Mouse (Mus musculus) forelimb bud, embryonic 11.5 days (tissue): ENCODE measurements at regions not wholly inside any gene's neighbourhood (a gene's known extent, or its start where the extent isn't known, plus 50 kb on each side); places are given as distances from the start of the nearest gene placed in this dataset.

Experiments
- DNase-seq: peaks from one replicate; pipeline ENCODE4 v3.0.0-alpha.2; 2012; ENCODE audit warnings: low read depth, low spot score

GRCm38 (mm10) chr13:51016956-51017703 lies 83.5 kb upstream of the Spin1 start:
- peak; percentile 10 for DNase-seq

- DNase-seq: peak; percentile 83
These were observed 82.9 kb upstream of the Spin1 start for GRCm38 (mm10) chr13:51017727-51018321.

- peak; percentile 10 for DNase-seq
These were observed 82.3 kb upstream of the Spin1 start for GRCm38 (mm10) chr13:51018366-51018765.

GRCm38 (mm10) chr13:51022401-51023250 lies 78.1 kb upstream of the Spin1 start:
- peak; percentile 43 for DNase-seq

- DNase-seq: no peak
These were observed 77.4 kb upstream of the Spin1 start for GRCm38 (mm10) chr13:51023271-51023670.

GRCm38 (mm10) chr13:51026311-51026918 lies 74.3 kb upstream of the Spin1 start:
- DNase-seq: no peak

- DNase-seq: no peak
These were observed 62.7 kb upstream of the Spin1 start for GRCm38 (mm10) chr13:51037850-51038450.

- no peak for DNase-seq
These were observed 61.7 kb upstream of the Spin1 start for GRCm38 (mm10) chr13:51038955-51039354.

GRCm38 (mm10) chr13:51041121-51041520 lies 59.6 kb upstream of the Spin1 start:
- DNase-seq: no peak

- no peak for DNase-seq
These were observed 57.7 kb upstream of the Spin1 start for GRCm38 (mm10) chr13:51042881-51043402.
